Mouse (Mus musculus) liver, postnatal 0 days (tissue): ENCODE data around the gene Stag1. TPM values are rescaled to one million over a fixed set of nuclear protein-coding genes. Genes with fewer than 3 reads are reported as not detected.
"Not testable (repeated sequence)": the region's sequence is repeated elsewhere in the genome, so short reads cannot be mapped to it uniquely, and the experiment has no call there.

Experiments used
- ATAC-seq: fragments of 200-750 bp; cut with Nextera tagmentation; 2 replicates; pipeline ENCODE4 v1.8.0; 2017; ENCODE audit warnings: mild to moderate bottlenecking, moderate library complexity
- DNase-seq: peaks from one replicate; pipeline ENCODE4 v3.0.0-alpha.2; 2016
- H3K27ac ChIP-seq: fragments of 300-500 bp; sonication (generic); 2 replicates; pipeline ENCODE4 v1.5.1; 2014; ENCODE audit warnings: antibody characterized with exemption, moderate library complexity, mild to moderate bottlenecking, low read depth
- H3K27me3 ChIP-seq: fragments of 300-500 bp; sonication (generic); 2 replicates; pipeline ENCODE4 v1.6.1; 2014; ENCODE audit warnings: low read length, control low read depth, mixed read lengths; ENCODE audit not compliant: insufficient read depth
- H3K36me3 ChIP-seq: fragments of 300-500 bp; sonication (generic); replicated peaks from 2 replicates; pipeline ENCODE4 v1.6.1; 2014; ENCODE audit warnings: mild to moderate bottlenecking, control low read depth, low read length, moderate library complexity, mixed read lengths; ENCODE audit not compliant: insufficient read depth
- H3K4me1 ChIP-seq: fragments of 300-500 bp; sonication (generic); 2 replicates; pipeline ENCODE4 v1.6.1; 2014; ENCODE audit warnings: antibody characterized with exemption, mild to moderate bottlenecking, control low read depth; ENCODE audit not compliant: insufficient read depth
- H3K4me2 ChIP-seq: fragments of 300-500 bp; sonication (generic); 2 replicates; pipeline ENCODE4 v1.6.1; 2014; ENCODE audit warnings: low read depth, mild to moderate bottlenecking, low read length, moderate library complexity, mixed read lengths
- H3K4me3 ChIP-seq: fragments of 300-500 bp; sonication (generic); 2 replicates; pipeline ENCODE4 v1.5.1; 2014; ENCODE audit warnings: low read depth, low read length
- H3K9ac ChIP-seq: fragments of 300-500 bp; sonication (generic); replicated peaks from 2 replicates; pipeline ENCODE4 v1.6.1; 2014; ENCODE audit warnings: mild to moderate bottlenecking, moderate library complexity
- H3K9me3 ChIP-seq: fragments of 300-500 bp; sonication (generic); 2 replicates; pipeline ENCODE4 v1.6.1; 2016; ENCODE audit warnings: mild to moderate bottlenecking, control low read depth, low read length, mixed read lengths
- CTCF ChIP-seq: sonication (generic); IDR thresholded peaks from 2 replicates; pipeline ENCODE4 v1.5.1; 2016; ENCODE audit warnings: antibody characterized with exemption, low read depth
- EP300 ChIP-seq: IDR thresholded peaks from 2 replicates; pipeline ENCODE4 v1.6.1; 2016; ENCODE audit warnings: antibody characterized with exemption, low read depth, mild to moderate bottlenecking
- WGBS: fragments of 180-500 bp; shearing (Covaris S2); extraction: QIAGEN DNeasy Blood & Tissue Kit; methylation state at CpG from one replicate; pipeline ENCODE4 v1.1.7; 2014; ENCODE audit not compliant: insufficient replicate concordance; 5-methylcytosine and 5-hydroxymethylcytosine counted together
- polyA plus RNA-seq: library from polyadenylated mRNA; unstranded; fragments of >200 nt; fragmentation: Nextera tagmentation; extraction: Ambion mirVana; gene quantifications from 2 replicates; pipeline ENCODE4 v1.2.1, GENCODE M21; 2015

Gene Stag1
- polyA plus RNA-seq, 1 experiment from 2014 or later: 20.4 TPM

- Histone ChIP-seq H3K9ac (no peak overlapping the region), H3K4me1 (peaks cover 16% of the 10 kb centered on the region), H3K9me3 (no peaks in the 10 kb centered on the region), H3K27me3 (no peaks in the 10 kb centered on the region), H3K4me3 (no peak overlapping the region), H3K27ac (0 out of 2 replicates have a peak overlapping the region, but pooled peaks have one; percentile 5), H3K4me2 (peak overlapping the region; percentile 19), H3K36me3 (0 out of 2 replicates have a peak, but pooled peaks cover 4% of the 10 kb centered on the region)
- WGBS: 62% methylated on average over 4 of the region's 4 CpGs
- ATAC-seq: peak; percentile 85
- peak; percentile 19 for DNase-seq
- TF ChIP-seq EP300 (no peak; the same call in 1 of the 2 replicates), CTCF (no peak; the same call in 1 of the 2 replicates)
Observed at GRCm38 (mm10) chr9:100735993-100736645, 138.5 kb downstream of the Stag1 start.

- H3K27me3 ChIP-seq: no peaks in the 10 kb centered on the region
- H3K36me3 ChIP-seq: 0 out of 2 replicates have a peak, but pooled peaks cover 5% of the 10 kb centered on the region
- H3K4me3 ChIP-seq: no peak overlapping the region
- TF ChIP-seq CTCF (no peak; the same call in 1 of the 2 replicates), EP300 (no peak)
- no peaks in the 10 kb centered on the region for H3K9me3 ChIP-seq
- H3K4me1 ChIP-seq: peaks cover 16% of the 10 kb centered on the region
- ATAC-seq (peak; percentile 76), DNase-seq (no peak)
- H3K9ac ChIP-seq: no peak overlapping the region
- peak overlapping the region; percentile 19; the same call in 1 of the 2 replicates for H3K4me2 ChIP-seq
- H3K27ac ChIP-seq: 0 out of 2 replicates have a peak overlapping the region, but pooled peaks have one; percentile 5
Observed at GRCm38 (mm10) chr9:100736646-100737031, 139.0 kb downstream of the Stag1 start.

- not testable (repeated sequence) for H3K9ac ChIP-seq, H3K36me3 ChIP-seq, H3K27me3 ChIP-seq, DNase-seq, H3K9me3 ChIP-seq, H3K27ac ChIP-seq, ATAC-seq, H3K4me3 ChIP-seq, H3K4me2 ChIP-seq, H3K4me1 ChIP-seq
- WGBS: 68% methylated on average over 2 of the region's 2 CpGs
Observed at GRCm38 (mm10) chr9:100777238-100777637, 179.6 kb downstream of the Stag1 start.

GRCm38 (mm10) chr9:100865984-100866383, 268.4 kb downstream of the Stag1 start:
- DNase-seq (no peak), ATAC-seq (no peak)
- H3K27me3 ChIP-seq: no peaks in the 10 kb centered on the region
- H3K9me3 ChIP-seq: no peaks in the 10 kb centered on the region
- H3K9ac ChIP-seq: no peak overlapping the region
- H3K4me3 ChIP-seq: no peak overlapping the region
- no peak overlapping the region for H3K4me2 ChIP-seq
- 57% methylated on average over 4 of the region's 4 CpGs for WGBS
- H3K27ac ChIP-seq: no peak overlapping the region
- no peak for TF ChIP-seq CTCF
- TF ChIP-seq EP300: no peak
- H3K36me3 ChIP-seq: no peaks in the 10 kb centered on the region
- H3K4me1 ChIP-seq: no peaks in the 10 kb centered on the region

- Histone ChIP-seq H3K9ac (no peak overlapping the region), H3K27ac (no peak overlapping the region), H3K4me3 (no peak overlapping the region), H3K9me3 (no peaks in the 10 kb centered on the region), H3K4me1 (no peaks in the 10 kb centered on the region), H3K27me3 (no peaks in the 10 kb centered on the region), H3K36me3 (no peaks in the 10 kb centered on the region), H3K4me2 (no peak overlapping the region)
- DNase-seq (no peak), ATAC-seq (peak; percentile 89)
- TF ChIP-seq CTCF: no peak
- no peak for TF ChIP-seq EP300
Observed at GRCm38 (mm10) chr9:100869635-100870034, 272.0 kb downstream of the Stag1 start.

GRCm38 (mm10) chr9:100896111-100896510, 298.5 kb downstream of the Stag1 start:
- H3K27ac ChIP-seq: no peak overlapping the region
- 96% methylated on average over 1 of the region's 1 CpGs for WGBS
- no peak overlapping the region for H3K4me3 ChIP-seq
- no peak for DNase-seq
- ATAC-seq: no peak
- H3K9me3 ChIP-seq: no peaks in the 10 kb centered on the region
- H3K9ac ChIP-seq: no peak overlapping the region
- no peaks in the 10 kb centered on the region for H3K4me1 ChIP-seq
- H3K4me2 ChIP-seq: no peak overlapping the region
- H3K36me3 ChIP-seq: peaks cover 6% of the 10 kb centered on the region; the same call in 1 of the 2 replicates
- TF ChIP-seq CTCF: no peak
- no peak for TF ChIP-seq EP300
- H3K27me3 ChIP-seq: no peaks in the 10 kb centered on the region

- no peak for ATAC-seq
- no peak overlapping the region for H3K27ac ChIP-seq
- 92% methylated on average over 4 of the region's 4 CpGs for WGBS
- TF ChIP-seq EP300 (no peak), CTCF (peak; percentile 23; the same call in 1 of the 2 replicates)
- no peak overlapping the region for H3K4me3 ChIP-seq
- H3K9ac ChIP-seq: no peak overlapping the region
- H3K36me3 ChIP-seq: peaks cover 6% of the 10 kb centered on the region; the same call in 1 of the 2 replicates
- H3K4me2 ChIP-seq: no peak overlapping the region
- no peaks in the 10 kb centered on the region for H3K4me1 ChIP-seq
- no peaks in the 10 kb centered on the region for H3K9me3 ChIP-seq
- H3K27me3 ChIP-seq: no peaks in the 10 kb centered on the region
- no peak for DNase-seq
Observed at GRCm38 (mm10) chr9:100898042-100898441, 300.4 kb downstream of the Stag1 start.
